Mouse (Mus musculus): ENCODE results near the gene Rtkn. TPM values are rescaled to one million over a fixed set of nuclear protein-coding genes. Genes with fewer than 3 reads are reported as not detected.

Rtkn gene
- polyA plus RNA-seq, 1 experiment from 2014 or later, result 31.9 TPM

DNA sequence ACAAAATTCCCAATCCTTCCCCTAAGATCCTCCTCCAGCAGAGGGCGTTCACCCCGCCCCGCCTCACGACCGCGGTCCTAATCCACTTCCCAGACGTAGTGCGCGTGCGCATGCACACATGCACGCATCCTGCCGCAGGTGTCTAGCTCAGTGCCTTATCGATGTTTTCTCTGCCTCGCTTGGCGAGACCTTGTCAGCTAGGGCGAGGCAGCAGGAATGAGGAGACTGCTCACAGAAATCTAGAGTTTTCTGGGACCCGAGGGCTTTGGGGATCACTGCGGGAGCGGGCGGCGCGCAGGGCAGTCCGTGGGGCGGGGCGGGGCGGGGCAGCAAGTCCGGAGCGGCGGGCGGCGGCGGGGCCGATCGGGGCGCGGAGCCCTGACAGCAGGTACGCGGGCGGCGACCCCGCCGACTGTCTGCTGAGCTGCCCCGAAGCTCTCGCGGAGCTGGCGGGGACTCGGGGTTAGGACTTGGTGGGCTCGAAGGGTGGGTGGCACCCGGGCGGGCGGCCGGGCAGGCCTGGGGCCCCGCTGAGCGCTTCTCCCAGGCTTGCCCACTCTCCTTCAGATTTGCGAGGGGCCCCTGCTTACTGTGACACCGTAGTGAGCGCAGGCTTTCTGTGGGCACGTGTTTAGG, 30.5 kb downstream of the Rtkn start, which contains the start of gene Dctn1:
Gene Dctn1, plus strand, starts transcription at position 314 of the 636 bp plus-strand sequence.
- under 1% methylated on average over 57 of the region's 58 CpGs for WGBS
- Histone ChIP-seq H3K36me3 (no peaks in the 10 kb centered on the region), H3K27ac (peak within 1 kb of the TSS; percentile 91), H3K9ac (peak within 1 kb of the TSS; percentile 83), H3K4me1 (peaks cover 28% of the 10 kb centered on the region), H3K4me3 (replicated peaks) (peak within 1 kb of the TSS; percentile 97), H3K4me2 (peak within 1 kb of the TSS; percentile 79), H3K9me3 (no peaks in the 10 kb centered on the region), H3K27me3 (replicated peaks) (peaks cover 16% of the 10 kb centered on the region)
- ATAC-seq (ENCODE audit: insufficient read depth, low FRiP score, low read depth), result peak; percentile 85

DNA sequence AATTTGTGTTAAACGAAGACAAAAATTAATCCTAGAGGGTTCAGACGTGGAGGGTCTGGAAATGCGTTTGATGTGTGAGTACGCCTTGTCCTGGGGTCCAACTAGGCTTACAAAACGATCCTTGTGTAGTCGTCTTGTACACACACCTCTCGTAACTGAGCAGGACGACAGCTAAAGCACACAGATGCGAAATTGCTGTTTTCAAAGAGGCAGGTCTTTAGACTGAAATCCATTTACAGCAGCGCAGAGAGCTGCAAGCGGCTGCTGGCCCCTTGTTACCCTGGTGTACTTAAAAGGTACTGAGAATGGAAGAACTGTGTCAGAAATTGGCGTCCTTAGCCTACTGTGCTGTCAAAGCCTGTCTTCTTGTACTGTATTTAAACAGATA, 31.0 kb downstream of the Rtkn start:
- Histone ChIP-seq H3K9ac (peak overlapping the region; percentile 83), H3K4me3 (replicated peaks) (peak overlapping the region; percentile 97), H3K36me3 (no peaks in the 10 kb centered on the region), H3K9me3 (no peaks in the 10 kb centered on the region), H3K4me1 (peaks cover 26% of the 10 kb centered on the region), H3K4me2 (peak overlapping the region; percentile 79), H3K27ac (peak overlapping the region; percentile 91), H3K27me3 (replicated peaks) (peaks cover 11% of the 10 kb centered on the region)
- ATAC-seq (ENCODE audit: insufficient read depth, low FRiP score, low read depth), result peak; percentile 5; the same call in 1 of the 2 replicates
- WGBS, result under 1% methylated on average over 12 of the region's 12 CpGs

DNA sequence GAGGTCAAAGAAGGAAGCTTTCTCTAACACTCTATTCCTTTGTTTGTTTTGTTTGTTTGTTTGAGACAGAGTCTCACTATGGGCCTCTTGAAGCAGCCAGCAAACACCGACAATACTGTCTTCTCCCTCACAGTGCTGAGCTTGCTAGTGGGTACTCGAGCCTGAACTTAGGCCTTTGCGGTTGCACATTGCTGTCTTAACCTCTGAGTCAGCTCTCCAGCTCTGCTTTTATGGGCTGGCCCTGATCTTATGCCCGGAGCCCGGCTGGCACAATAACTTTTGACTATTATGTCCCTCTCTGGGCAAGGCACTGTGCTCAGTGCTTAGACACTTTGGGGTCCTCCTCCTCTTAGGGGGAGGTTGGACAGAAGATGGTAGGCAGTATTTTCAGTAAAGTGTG, 34.6 kb downstream of the Rtkn start:
- no peak overlapping the region for H3K4me3 ChIP-seq (replicated peaks)
- H3K27me3 ChIP-seq (replicated peaks), result no peaks in the 10 kb centered on the region
- H3K36me3 ChIP-seq, result peaks cover 4% of the 10 kb centered on the region; the same call in 1 of the 2 replicates
- H3K9ac ChIP-seq, result no peak overlapping the region
- H3K4me2 ChIP-seq, result no peak overlapping the region
- WGBS, result 65% methylated on average over 5 of the region's 5 CpGs
- no peak for ATAC-seq (ENCODE audit: insufficient read depth, low FRiP score, low read depth)
- H3K27ac ChIP-seq, result no peak overlapping the region
- H3K4me1 ChIP-seq, result peaks cover 12% of the 10 kb centered on the region
- no peaks in the 10 kb centered on the region for H3K9me3 ChIP-seq

DNA sequence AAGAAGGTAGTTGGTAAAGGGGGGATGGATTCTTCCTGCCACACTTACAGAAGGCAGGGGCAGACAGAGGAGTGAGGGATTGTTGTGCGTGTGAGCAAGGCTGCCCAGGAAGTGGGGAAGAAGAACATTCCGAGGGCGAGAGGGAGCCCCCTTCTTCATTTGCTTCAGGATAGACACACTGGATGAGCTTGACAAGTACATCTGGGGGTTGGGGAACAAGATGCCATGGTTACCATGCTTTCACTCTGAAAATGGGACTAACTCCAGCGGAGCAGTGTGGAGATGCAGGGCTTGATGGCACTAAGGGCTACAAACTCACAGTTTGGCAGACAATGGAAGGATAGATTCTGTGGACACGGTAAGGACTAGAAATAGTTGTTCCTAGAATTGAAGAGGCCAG, 35.8 kb downstream of the Rtkn start:
- H3K9me3 ChIP-seq, result no peaks in the 10 kb centered on the region
- no peak for ATAC-seq (ENCODE audit: insufficient read depth, low FRiP score, low read depth)
- 84% methylated on average over 5 of the region's 5 CpGs for WGBS

DNA sequence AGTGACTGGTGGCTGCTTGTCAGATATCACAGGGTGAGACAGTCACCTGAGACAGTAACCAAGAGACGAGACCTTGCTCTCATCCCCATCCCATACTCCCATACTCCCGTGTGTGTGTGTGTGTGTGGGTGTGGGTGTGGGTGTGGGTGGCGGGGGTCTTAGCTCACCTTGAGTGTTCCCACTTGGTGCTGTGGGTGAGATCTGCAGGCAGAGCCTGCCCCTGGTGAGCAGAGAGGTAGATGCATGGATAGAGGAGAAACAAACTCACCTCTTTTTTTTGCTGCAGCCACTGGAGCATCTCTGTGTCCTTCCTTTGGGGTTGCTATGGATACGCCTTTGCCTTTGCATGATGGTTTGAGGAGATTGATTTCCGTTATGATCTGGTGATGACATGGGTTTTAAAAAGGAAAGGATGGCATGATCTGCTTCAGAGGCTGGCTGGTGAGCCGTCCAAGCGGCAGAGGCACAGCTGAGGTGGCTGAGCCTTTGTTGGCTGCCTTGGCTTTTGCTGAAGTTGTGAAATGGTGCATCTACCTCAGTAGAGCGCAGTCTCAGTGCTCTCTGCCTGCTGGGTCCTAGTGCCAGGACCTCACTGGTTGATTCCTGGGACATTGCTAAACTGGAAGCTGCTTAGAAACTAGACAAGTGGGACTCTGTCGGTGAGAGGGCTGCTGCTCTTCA, 37.1 kb downstream of the Rtkn start:
- Histone ChIP-seq H3K4me1 (0 out of 2 replicates have a peak, but pooled peaks cover 7% of the 10 kb centered on the region), H3K9me3 (no peaks in the 10 kb centered on the region), H3K36me3 (peaks cover 4% of the 10 kb centered on the region; the same call in 1 of the 2 replicates), H3K27me3 (replicated peaks) (no peaks in the 10 kb centered on the region), H3K9ac (no peak overlapping the region), H3K4me2 (no peak overlapping the region), H3K4me3 (replicated peaks) (no peak overlapping the region), H3K27ac (no peak overlapping the region)
- 65% methylated on average over 9 of the region's 9 CpGs for WGBS
- no peak for ATAC-seq (ENCODE audit: insufficient read depth, low FRiP score, low read depth)

More for the DNA sequence above, 35.8 kb downstream of the Rtkn start:
- Histone ChIP-seq H3K36me3 (peaks cover 4% of the 10 kb centered on the region; the same call in 1 of the 2 replicates), H3K4me2 (no peak overlapping the region), H3K27me3 (replicated peaks) (no peaks in the 10 kb centered on the region), H3K9ac (no peak overlapping the region), H3K4me3 (replicated peaks) (no peak overlapping the region), H3K27ac (no peak overlapping the region), H3K4me1 (peaks cover 12% of the 10 kb centered on the region)

DNA sequence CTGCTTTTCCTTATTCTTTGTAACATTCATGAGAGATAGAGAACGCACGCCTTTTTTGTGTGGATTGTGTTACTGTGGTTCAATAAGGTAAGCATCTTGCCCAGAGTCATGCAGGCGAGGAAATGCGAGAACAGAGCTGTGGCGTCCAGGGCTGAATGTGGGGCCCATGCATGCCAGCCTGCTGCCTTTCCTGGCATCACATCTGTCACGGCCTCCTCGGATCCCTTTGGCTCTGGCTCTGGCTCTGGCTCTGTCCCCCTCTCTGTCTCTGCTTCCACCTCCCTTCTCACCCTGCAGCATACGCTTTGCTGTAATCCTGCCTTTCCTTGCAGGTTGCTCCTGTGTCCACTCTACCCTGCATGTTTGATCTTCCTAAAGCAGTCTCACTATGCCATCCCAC, 40.7 kb downstream of the Rtkn start:
- Histone ChIP-seq H3K4me3 (replicated peaks) (no peak overlapping the region), H3K4me2 (no peak overlapping the region), H3K27me3 (replicated peaks) (no peaks in the 10 kb centered on the region), H3K9ac (no peak overlapping the region), H3K9me3 (no peaks in the 10 kb centered on the region), H3K4me1 (peaks cover 9% of the 10 kb centered on the region), H3K27ac (no peak overlapping the region), H3K36me3 (peaks cover 7% of the 10 kb centered on the region; the same call in 1 of the 2 replicates)
- WGBS, result 84% methylated on average over 8 of the region's 8 CpGs
- ATAC-seq (ENCODE audit: insufficient read depth, low FRiP score, low read depth), result no peak

DNA sequence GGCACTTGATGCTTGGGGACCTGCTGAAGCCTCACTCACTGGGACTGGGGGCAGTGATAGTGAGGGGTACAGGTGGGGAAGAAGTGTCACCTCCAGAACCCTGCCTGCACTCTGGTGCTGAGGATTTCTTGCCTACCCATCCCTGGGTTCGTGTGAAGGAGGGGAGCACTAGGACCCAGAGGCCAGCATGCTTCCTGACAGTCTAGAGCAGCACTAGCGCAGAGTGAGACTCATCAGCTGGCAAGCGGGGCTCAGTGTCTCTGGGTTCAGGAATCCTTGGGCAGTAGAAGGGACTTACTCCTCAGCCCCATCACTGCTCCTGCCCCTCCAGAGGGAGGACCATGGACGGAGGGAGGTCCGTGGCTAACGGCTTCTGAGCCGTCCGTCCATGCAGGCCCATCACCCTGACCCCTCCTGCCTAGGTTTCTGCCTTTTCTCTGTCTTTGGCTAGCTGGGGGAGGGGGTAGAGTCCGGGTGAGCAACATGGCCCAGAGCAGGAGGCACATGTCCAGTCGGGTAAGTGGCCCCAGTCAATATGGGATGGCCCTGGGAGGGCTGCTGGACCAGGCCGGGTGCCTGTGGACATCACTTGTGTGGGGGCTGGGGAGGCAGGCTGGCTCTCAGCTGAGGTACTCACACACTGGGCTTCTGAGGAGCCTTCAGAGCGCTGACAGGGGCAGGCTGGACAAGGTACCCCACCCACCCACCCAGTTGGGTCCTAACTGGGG, 44.3 kb downstream of the Rtkn start:
- peak overlapping the region; percentile 29 for H3K4me3 ChIP-seq (replicated peaks)
- H3K4me1 ChIP-seq, result peaks cover 9% of the 10 kb centered on the region
- 28% methylated on average over 12 of the region's 12 CpGs for WGBS
- H3K4me2 ChIP-seq, result peak overlapping the region; percentile 61
- H3K9ac ChIP-seq, result peak overlapping the region; percentile 29; the same call in 1 of the 2 replicates
- H3K36me3 ChIP-seq, result peaks cover 20% of the 10 kb centered on the region
- no peaks in the 10 kb centered on the region for H3K9me3 ChIP-seq
- H3K27ac ChIP-seq, result no peak overlapping the region
- no peaks in the 10 kb centered on the region for H3K27me3 ChIP-seq (replicated peaks)
- ATAC-seq (ENCODE audit: insufficient read depth, low FRiP score, low read depth), result 0 out of 2 replicates have a peak, but pooled peaks have one; percentile 48

DNA sequence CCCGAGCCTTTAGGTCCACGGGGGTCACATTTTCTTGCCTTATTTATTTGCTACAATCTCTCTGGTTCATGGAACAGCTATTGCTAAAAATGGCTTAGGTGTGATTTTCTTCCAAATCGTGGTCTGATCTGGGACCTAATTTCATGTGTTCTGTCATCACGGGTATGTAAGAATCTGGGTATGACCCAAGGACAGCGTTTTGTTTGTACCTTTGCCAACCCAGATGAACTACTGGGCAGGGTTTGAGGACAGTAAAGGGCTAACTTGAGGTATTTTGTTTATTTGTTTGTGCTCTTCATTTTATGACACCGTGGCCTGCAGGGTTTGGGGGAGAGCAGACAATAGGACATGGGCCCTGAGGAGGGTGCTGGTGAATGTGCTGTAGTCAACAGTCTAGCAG, 45.3 kb downstream of the Rtkn start:
- no peak overlapping the region for H3K4me2 ChIP-seq
- no peak for ATAC-seq (ENCODE audit: insufficient read depth, low FRiP score, low read depth)
- H3K9me3 ChIP-seq, result no peaks in the 10 kb centered on the region
- H3K27me3 ChIP-seq (replicated peaks), result no peaks in the 10 kb centered on the region
- H3K36me3 ChIP-seq, result peaks cover 22% of the 10 kb centered on the region
- H3K9ac ChIP-seq, result no peak overlapping the region
- peaks cover 9% of the 10 kb centered on the region for H3K4me1 ChIP-seq
- 83% methylated on average over 6 of the region's 6 CpGs for WGBS
- H3K27ac ChIP-seq, result no peak overlapping the region
- H3K4me3 ChIP-seq (replicated peaks), result no peak overlapping the region

DNA sequence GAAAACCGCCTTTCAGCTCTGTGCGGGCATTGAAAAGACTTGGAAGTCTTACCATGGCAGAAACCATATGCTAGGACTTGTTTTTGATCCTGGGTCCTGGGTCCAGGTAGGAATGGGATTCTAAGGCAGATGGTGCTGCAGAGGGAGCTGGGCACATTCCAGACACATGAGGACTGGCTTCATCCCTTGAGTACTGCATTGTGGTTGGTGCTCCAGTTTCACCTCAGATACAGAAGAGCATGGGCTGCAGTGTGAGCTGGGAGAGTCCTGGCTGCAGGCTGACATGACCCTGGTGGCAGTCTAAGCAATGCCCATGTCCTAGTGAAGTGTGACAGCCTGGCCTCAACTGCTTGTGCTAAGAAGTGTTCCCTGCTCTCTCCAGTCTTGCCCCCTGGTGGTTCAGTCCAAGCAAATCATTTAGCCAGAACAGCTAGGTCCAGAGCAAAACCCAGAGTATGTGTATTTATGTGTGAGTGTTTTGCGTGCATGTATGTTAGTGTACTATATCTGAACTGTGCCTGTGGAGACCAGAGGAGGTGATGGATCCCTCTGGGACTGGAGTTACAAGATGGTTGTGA, 49.7 kb downstream of the Rtkn start:
- WGBS, result 93% methylated on average over 3 of the region's 3 CpGs
- Histone ChIP-seq H3K9ac (no peak overlapping the region), H3K4me3 (replicated peaks) (no peak overlapping the region), H3K4me1 (peaks cover 4% of the 10 kb centered on the region), H3K4me2 (no peak overlapping the region), H3K27me3 (replicated peaks) (no peaks in the 10 kb centered on the region), H3K27ac (no peak overlapping the region), H3K9me3 (no peaks in the 10 kb centered on the region), H3K36me3 (peaks cover 30% of the 10 kb centered on the region)
- no peak for ATAC-seq (ENCODE audit: insufficient read depth, low FRiP score, low read depth)

DNA sequence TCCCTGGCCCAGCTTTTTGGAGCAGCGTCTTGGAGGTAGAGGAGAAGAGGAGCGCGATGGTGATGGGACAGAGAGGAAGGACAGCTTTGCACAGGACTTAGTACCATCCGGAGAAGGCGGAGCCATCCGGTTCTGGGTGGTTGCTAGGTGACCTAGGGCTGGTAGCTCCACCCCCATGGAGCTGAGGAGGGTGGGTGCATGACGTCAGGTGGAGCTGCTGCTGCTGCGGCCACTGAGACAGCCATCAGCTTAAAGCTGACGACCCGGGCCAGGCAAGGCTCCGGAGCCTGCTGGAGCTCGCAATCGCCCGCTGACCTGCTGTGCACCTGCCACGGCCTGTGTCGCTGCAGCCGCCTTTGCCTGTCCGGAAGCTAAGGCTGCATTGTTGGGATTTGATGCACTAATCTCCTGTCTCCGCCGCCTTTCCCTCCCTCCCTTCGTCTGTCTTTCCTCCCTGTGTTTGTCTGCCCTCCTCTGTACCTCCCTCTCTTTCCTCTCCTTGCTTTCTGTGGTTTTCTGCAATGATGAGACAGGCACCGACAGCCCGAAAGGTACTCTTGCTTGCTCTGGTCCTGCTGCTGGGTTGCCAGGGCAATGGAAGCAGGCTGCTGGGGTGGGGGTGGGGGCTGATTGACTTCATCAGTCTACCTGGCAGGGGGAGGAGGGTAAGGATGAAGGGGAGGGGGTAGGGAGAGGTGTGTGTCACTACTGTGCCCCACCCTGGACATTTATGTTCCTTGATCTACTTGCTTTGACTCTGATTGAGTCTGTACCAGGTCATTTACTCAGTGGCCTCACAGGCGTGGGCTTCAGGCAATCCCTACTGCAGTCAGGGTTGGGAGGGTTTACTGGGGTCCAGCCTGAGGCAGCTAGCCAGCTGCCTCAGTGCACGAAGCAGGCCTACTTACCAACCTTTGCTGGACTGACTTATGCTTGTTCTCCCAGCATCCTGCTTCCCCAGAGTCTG, 50.9 kb downstream of the Rtkn start:
- peak; percentile 61 for ATAC-seq (ENCODE audit: insufficient read depth, low FRiP score, low read depth)
- H3K4me3 ChIP-seq (replicated peaks), result 0 out of 2 replicates have a peak overlapping the region, but pooled peaks have one; percentile 9
- peaks cover 41% of the 10 kb centered on the region for H3K36me3 ChIP-seq
- 20% methylated on average over 25 of the region's 25 CpGs for WGBS
- H3K4me1 ChIP-seq, result peaks cover 2% of the 10 kb centered on the region; the same call in 1 of the 2 replicates
- no peak overlapping the region for H3K27ac ChIP-seq
- no peaks in the 10 kb centered on the region for H3K9me3 ChIP-seq
- no peak overlapping the region for H3K9ac ChIP-seq
- H3K27me3 ChIP-seq (replicated peaks), result no peaks in the 10 kb centered on the region
- peak overlapping the region; percentile 34 for H3K4me2 ChIP-seq

DNA sequence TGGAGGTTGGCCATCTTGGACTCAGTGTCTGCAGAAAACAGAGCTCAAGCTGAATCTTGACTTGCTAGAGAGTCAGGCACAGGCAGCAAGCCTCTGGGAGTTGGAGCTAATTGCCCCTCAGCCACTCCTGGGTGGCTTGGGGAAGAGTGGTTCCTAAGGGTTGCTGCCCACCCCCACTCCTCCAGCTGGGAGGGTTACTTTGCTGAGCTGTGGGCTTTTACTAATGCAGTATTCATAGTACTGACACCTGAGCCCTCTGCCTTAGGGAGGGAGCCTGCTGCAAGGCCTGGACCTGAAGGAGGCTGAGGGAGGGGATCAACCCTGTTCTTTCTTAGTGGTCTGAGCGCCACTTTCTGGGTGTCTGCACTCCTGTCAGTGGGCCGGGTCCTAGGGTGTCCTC, 51.7 kb downstream of the Rtkn start:
- no peak for ATAC-seq (ENCODE audit: insufficient read depth, low FRiP score, low read depth)
- peaks cover 49% of the 10 kb centered on the region for H3K36me3 ChIP-seq
- peaks cover 2% of the 10 kb centered on the region; the same call in 1 of the 2 replicates for H3K4me1 ChIP-seq
- H3K27ac ChIP-seq, result no peak overlapping the region
- 84% methylated on average over 2 of the region's 2 CpGs for WGBS
- H3K9me3 ChIP-seq, result no peaks in the 10 kb centered on the region
- no peak overlapping the region for H3K4me3 ChIP-seq (replicated peaks)
- H3K4me2 ChIP-seq, result no peak overlapping the region
- no peaks in the 10 kb centered on the region for H3K27me3 ChIP-seq (replicated peaks)
- no peak overlapping the region for H3K9ac ChIP-seq
